Mouse (Mus musculus) midbrain, embryonic 11.5 days (tissue): ENCODE measurements around the gene Foxp1. TPM values are rescaled to one million over a fixed set of nuclear protein-coding genes. Genes with fewer than 3 reads are reported as not detected.

Experiments used
- ATAC-seq: fragments of 200-750 bp; cut with Nextera tagmentation; 2 replicates; pipeline ENCODE4 v1.8.0; 2017; ENCODE audit warnings: moderate TSS enrichment, moderate library complexity; ENCODE audit not compliant: low FRiP score
- DNase-seq: peaks from one replicate; pipeline ENCODE4 v3.0.0; 2015; ENCODE audit warnings: low spot score; ENCODE audit errors: missing footprints
- H3K27ac ChIP-seq: fragments of 300-500 bp; sonication (generic); 2 replicates; pipeline ENCODE4 v1.5.1; 2014; ENCODE audit warnings: low read depth, low read length
- H3K27me3 ChIP-seq: fragments of 300-500 bp; sonication (generic); 2 replicates; pipeline ENCODE4 v1.6.1; 2014; ENCODE audit warnings: mild to moderate bottlenecking, low read length, moderate library complexity, mixed read lengths; ENCODE audit not compliant: control insufficient read depth, insufficient read depth
- H3K36me3 ChIP-seq: fragments of 300-500 bp; sonication (generic); 2 replicates; pipeline ENCODE4 v1.6.1; 2014; ENCODE audit warnings: mild to moderate bottlenecking, low read length, moderate library complexity, mixed read lengths; ENCODE audit not compliant: control insufficient read depth, insufficient read depth
- H3K4me1 ChIP-seq: fragments of 300-500 bp; sonication (generic); 2 replicates; pipeline ENCODE4 v1.6.1; 2014; ENCODE audit warnings: low read length; ENCODE audit not compliant: control insufficient read depth, insufficient read depth
- H3K4me2 ChIP-seq: fragments of 300-500 bp; sonication (generic); 2 replicates; pipeline ENCODE4 v1.6.1; 2014; ENCODE audit warnings: mild to moderate bottlenecking, moderate library complexity
- H3K4me3 ChIP-seq: fragments of 300-500 bp; sonication (generic); 2 replicates; pipeline ENCODE4 v1.5.1; 2014; ENCODE audit warnings: low read depth, low read length
- H3K9ac ChIP-seq: fragments of 300-500 bp; sonication (generic); 2 replicates; pipeline ENCODE4 v1.6.1; 2014; ENCODE audit warnings: low read length
- H3K9me3 ChIP-seq: fragments of 300-500 bp; sonication (generic); 2 replicates; pipeline ENCODE4 v1.6.1; 2016; ENCODE audit warnings: low read length; ENCODE audit not compliant: control insufficient read depth
- WGBS: fragments of 180-500 bp; shearing (Covaris S2); extraction: QIAGEN DNeasy Blood & Tissue Kit; methylation state at CpG from one replicate; pipeline ENCODE4 v1.1.7; 2014; 5-methylcytosine and 5-hydroxymethylcytosine counted together
- polyA plus RNA-seq: library from polyadenylated mRNA; unstranded; fragments of >200 nt; fragmentation: Nextera tagmentation; extraction: Ambion mirVana; gene quantifications from 2 replicates; pipeline ENCODE4 v1.2.1, GENCODE M21; 2014

Gene Foxp1
- polyA plus RNA-seq, result 86.2 and 95.4 TPM in 2 replicates

- Histone ChIP-seq H3K9ac (peak within 1 kb of the TSS; percentile 97), H3K27me3 (no peaks in the 10 kb centered on the region), H3K4me2 (peak within 1 kb of the TSS; percentile 94), H3K27ac (peak within 1 kb of the TSS; percentile 99), H3K4me1 (peaks cover 9% of the 10 kb centered on the region), H3K4me3 (peak within 1 kb of the TSS; percentile 82), H3K9me3 (peaks cover 7% of the 10 kb centered on the region; the same call in 1 of the 2 replicates), H3K36me3 (0 out of 2 replicates have a peak, but pooled peaks cover 2% of the 10 kb centered on the region)
- peak; percentile 99 for DNase-seq
- under 1% methylated on average over 72 of the region's 72 CpGs for WGBS
- peak; percentile 51; the same call in 1 of the 2 replicates for ATAC-seq
Observed at GRCm38 (mm10) chr6:99522359-99523108, at the start of gene Foxp1. Foxp1 (minus strand) TSS chr6:99522721.

DNA sequence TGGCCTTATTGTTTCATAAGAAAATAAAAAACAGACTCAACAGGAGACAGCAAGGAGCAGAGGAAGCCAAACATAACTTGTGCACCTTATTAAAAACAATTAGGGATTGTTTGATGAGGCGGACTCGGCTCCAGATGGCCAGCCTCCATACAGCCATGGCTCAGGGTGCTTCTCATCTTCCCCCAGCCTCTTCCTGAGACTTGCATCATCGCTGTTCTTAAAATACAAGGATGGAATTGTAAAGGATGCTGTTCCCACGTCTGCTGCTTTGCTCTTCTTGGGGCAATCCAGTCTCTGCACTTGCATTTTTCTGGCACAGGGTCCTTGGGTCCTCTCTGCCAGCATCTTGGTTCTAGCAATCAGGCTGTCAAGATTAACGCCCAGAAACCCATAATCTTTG lies 49.5 kb upstream of the Foxp1 start:
- Histone ChIP-seq H3K9me3 (no peaks in the 10 kb centered on the region), H3K4me3 (no peak overlapping the region), H3K27me3 (no peaks in the 10 kb centered on the region), H3K4me1 (no peaks in the 10 kb centered on the region), H3K9ac (no peak overlapping the region), H3K27ac (no peak overlapping the region), H3K36me3 (no peaks in the 10 kb centered on the region), H3K4me2 (no peak overlapping the region)
- DNase-seq (no peak), ATAC-seq (no peak)
- 72% methylated on average over 5 of the region's 5 CpGs for WGBS

GRCm38 (mm10) chr6:99566921-99567320 lies 44.4 kb upstream of the Foxp1 start:
- no peak overlapping the region for H3K27ac ChIP-seq
- WGBS, result 76% methylated on average over 8 of the region's 8 CpGs
- no peaks in the 10 kb centered on the region for H3K27me3 ChIP-seq
- no peaks in the 10 kb centered on the region for H3K36me3 ChIP-seq
- ATAC-seq, result no peak
- no peaks in the 10 kb centered on the region for H3K9me3 ChIP-seq
- no peak overlapping the region for H3K9ac ChIP-seq
- no peak for DNase-seq
- no peaks in the 10 kb centered on the region for H3K4me1 ChIP-seq
- H3K4me2 ChIP-seq, result no peak overlapping the region
- H3K4me3 ChIP-seq, result no peak overlapping the region

DNA sequence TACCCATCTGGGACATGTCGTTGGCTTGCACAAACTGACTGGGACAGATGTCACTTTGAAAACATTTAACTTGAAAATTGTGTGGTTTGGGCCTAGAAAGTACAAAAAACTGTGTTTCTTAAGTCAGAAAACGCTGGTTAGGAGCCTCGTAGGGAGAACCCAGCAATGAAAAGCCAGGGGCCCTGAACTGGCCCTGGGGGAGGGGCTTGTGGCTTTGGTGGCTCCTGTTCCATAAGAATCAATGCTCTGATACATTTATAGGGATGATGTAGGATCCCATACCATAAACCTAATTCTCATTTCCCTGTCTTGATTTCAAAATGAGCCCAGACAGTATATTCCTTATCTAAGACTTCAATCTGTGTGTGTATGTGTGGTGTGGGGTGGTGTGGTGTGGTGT lies 42.2 kb upstream of the Foxp1 start:
- Histone ChIP-seq H3K27ac (no peak overlapping the region), H3K27me3 (no peaks in the 10 kb centered on the region), H3K36me3 (no peaks in the 10 kb centered on the region), H3K4me2 (no peak overlapping the region), H3K9ac (no peak overlapping the region), H3K4me1 (no peaks in the 10 kb centered on the region), H3K9me3 (no peaks in the 10 kb centered on the region), H3K4me3 (no peak overlapping the region)
- WGBS, result 82% methylated on average over 3 of the region's 3 CpGs
- DNase-seq (no peak), ATAC-seq (no peak)

DNA sequence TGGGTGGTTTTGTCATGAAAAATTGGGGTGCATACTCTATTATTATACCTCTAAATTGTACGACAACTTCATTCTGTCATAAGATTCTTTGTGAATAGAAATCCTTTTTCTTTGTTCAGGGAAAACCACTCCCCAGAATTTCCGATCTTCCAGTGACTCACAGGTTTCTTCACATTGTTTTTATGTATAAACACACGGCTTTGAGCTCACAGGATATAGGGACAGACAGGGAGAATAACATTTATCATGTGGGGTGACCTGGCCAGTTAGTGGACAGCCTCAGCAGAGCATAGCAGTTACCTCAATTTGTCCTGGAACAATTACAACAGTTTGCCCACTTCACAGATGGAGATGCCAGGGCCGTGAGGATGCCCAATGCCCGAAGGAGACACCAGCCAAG lies 34.4 kb upstream of the Foxp1 start:
- Histone ChIP-seq H3K9me3 (no peaks in the 10 kb centered on the region), H3K27me3 (no peaks in the 10 kb centered on the region), H3K4me1 (no peaks in the 10 kb centered on the region), H3K4me2 (no peak overlapping the region), H3K36me3 (no peaks in the 10 kb centered on the region), H3K4me3 (no peak overlapping the region), H3K9ac (no peak overlapping the region), H3K27ac (no peak overlapping the region)
- WGBS, result 84% methylated on average over 5 of the region's 5 CpGs
- DNase-seq (no peak), ATAC-seq (no peak)

DNA sequence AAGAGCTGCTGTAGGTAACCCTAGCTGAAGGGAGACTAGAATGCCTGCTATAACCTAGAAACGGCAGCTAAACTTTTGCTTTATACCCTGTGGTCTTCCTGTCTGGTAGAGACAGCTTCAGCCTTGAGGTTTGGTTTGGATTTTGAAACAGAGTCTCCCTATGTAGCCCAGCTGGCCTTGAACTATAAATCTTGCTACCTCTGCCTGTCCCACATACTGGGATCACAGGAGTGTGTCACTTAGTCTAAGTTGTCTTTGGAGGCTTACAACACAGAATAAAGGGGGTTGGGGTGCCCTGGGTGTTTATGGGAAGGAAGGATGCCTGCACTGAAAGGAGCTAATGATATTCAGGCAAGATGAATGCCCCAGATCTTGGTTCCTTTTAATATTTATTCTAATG lies 30.3 kb upstream of the Foxp1 start:
- DNase-seq (no peak), ATAC-seq (no peak)
- Histone ChIP-seq H3K9me3 (no peaks in the 10 kb centered on the region), H3K4me1 (no peaks in the 10 kb centered on the region), H3K4me2 (no peak overlapping the region), H3K36me3 (no peaks in the 10 kb centered on the region), H3K4me3 (no peak overlapping the region), H3K9ac (no peak overlapping the region), H3K27me3 (no peaks in the 10 kb centered on the region), H3K27ac (no peak overlapping the region)
- 78% methylated on average over 1 of the region's 1 CpGs for WGBS

DNA sequence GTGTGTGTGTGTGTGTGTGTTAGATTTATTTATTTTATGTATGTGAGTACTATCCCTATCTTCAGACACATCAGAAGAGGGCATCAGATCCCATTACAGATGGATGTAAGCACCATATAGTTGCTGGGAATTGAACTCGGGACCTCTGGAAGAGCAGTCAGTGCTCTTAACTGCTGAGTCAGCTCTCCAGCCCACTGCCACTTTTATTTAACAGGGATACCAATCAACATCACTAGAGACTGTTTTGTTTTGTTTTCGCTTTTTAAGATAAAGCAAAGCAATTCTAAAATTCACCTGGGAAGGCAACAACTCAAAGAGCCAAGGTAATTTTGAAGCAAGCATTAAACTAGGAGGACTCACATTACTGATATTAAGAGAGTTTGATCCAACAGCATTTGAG lies 23.9 kb upstream of the Foxp1 start:
- Histone ChIP-seq H3K36me3 (no peaks in the 10 kb centered on the region), H3K9me3 (no peaks in the 10 kb centered on the region), H3K4me3 (no peak overlapping the region), H3K27ac (no peak overlapping the region), H3K27me3 (no peaks in the 10 kb centered on the region), H3K9ac (no peak overlapping the region), H3K4me2 (no peak overlapping the region), H3K4me1 (no peaks in the 10 kb centered on the region)
- no peak for ATAC-seq
- WGBS, result 89% methylated on average over 2 of the region's 2 CpGs
- peak; percentile 75 for DNase-seq

GRCm38 (mm10) chr6:99545437-99545836 lies 22.9 kb upstream of the Foxp1 start:
- Histone ChIP-seq H3K4me2 (no peak overlapping the region), H3K27ac (no peak overlapping the region), H3K4me3 (no peak overlapping the region), H3K9me3 (no peaks in the 10 kb centered on the region), H3K4me1 (no peaks in the 10 kb centered on the region), H3K9ac (no peak overlapping the region), H3K27me3 (no peaks in the 10 kb centered on the region), H3K36me3 (no peaks in the 10 kb centered on the region)
- ATAC-seq (no peak), DNase-seq (peak; percentile 84)
- WGBS, result 74% methylated on average over 6 of the region's 6 CpGs

DNA sequence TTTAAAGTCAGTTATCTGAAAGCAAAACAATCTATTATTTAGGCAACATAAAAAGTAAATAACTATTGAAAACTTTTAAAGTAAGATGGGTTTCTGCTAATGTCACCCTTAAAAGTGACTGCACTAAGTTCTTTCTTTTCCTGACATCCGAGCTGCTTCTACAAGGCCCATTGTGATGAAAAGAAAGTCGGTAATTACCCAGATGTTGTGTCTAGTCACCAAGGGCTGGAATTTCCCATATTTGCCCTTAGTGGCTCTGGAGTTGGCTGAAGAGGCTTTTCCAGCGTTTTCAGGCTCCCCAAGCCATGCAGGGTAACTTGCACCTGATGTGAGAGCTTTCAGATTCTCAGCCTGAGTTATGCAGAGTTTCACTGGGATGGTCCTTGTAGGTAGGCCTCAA lies 18.6 kb upstream of the Foxp1 start:
- DNase-seq (peak; percentile 2), ATAC-seq (no peak)
- Histone ChIP-seq H3K9me3 (no peaks in the 10 kb centered on the region), H3K4me1 (no peaks in the 10 kb centered on the region), H3K27ac (no peak overlapping the region), H3K36me3 (no peaks in the 10 kb centered on the region), H3K9ac (no peak overlapping the region), H3K4me2 (no peak overlapping the region), H3K4me3 (no peak overlapping the region), H3K27me3 (no peaks in the 10 kb centered on the region)
- WGBS, result 53% methylated on average over 3 of the region's 3 CpGs
